Mouse (Mus musculus): ENCODE measurements around the gene Smoc1. TPM values are rescaled to one million over a fixed set of nuclear protein-coding genes. Genes with fewer than 3 reads are reported as not detected.

Gene Smoc1
- total RNA-seq, 2 experiments from 2014 or later: 5.5 to 7.5 TPM

GRCm38 (mm10) chr12:81159947-81160346 lies 133.3 kb downstream of the Smoc1 start:
- intact Hi-C loops (cut with DNase I): loop anchor here (5.0 kb wide), 1 partner anchor 53 kb away; no protein-coding TSS in a partner anchor

DNA sequence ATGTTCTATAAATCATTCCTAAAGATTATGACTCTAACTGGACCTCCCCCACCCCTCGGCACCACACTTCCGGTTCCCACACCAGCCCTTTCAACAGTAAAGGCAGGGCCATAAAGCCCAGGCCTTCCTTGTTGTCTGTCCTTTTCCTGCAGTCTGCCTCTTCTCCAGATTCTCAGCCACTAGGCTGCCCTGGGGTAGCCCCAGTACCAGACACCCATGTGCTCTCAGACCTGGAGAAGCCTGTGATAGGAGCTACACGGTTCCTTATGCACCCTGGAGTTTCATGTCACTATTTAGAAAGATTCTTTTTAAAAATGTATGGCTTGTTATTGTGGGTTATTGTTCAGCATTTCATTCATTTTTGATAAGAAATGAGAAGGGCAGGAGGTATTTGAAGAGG lies 133.8 kb downstream of the Smoc1 start:
- DNase-seq: no peak
- intact Hi-C loops (cut with DNase I): no loop called here

More at GRCm38 (mm10) chr12:81159947-81160346, 133.3 kb downstream of the Smoc1 start:
- no peak for DNase-seq

DNA sequence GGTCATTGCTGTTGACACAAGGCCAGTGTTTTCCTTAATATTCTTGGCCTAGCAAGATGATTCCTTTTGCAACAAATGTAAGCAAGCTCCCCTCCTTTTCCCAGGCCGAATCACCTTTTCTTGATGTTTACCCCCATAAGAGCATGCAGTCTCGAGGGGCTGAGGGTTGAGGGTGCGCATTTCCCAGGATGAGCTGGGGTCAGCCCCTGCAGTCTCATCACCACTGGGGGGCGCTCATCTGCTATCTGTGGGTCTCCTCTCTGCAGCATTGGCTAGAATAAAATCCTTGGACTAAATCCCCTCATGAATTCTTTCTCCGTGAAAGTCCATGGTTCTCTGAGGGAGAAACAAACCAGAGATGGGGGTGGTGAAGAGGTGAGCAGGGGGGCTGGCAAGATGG lies 134.2 kb downstream of the Smoc1 start:
- DNase-seq: no peak
- intact Hi-C loops (cut with DNase I): no loop called here

DNA sequence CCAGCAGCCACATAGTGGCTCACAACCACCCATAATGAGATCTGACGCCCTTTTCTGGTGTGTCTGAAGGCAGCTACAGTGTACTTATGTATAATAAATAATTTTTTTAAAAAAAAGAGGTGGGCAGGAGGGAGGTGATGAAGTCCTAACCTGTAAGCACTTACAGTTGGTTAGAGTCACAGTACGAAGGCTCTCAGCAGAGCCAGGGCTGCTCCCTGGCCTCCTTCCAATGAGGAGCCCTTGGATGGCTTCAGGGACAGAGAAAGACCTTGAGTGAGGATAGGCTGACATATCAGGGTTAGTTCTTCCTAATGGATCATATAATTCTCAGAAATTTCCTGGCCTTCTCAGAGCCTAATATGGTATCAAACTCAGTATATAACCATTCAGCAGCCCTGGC lies 134.7 kb downstream of the Smoc1 start:
- intact Hi-C loops (cut with DNase I): no loop called here
- no peak for DNase-seq

DNA sequence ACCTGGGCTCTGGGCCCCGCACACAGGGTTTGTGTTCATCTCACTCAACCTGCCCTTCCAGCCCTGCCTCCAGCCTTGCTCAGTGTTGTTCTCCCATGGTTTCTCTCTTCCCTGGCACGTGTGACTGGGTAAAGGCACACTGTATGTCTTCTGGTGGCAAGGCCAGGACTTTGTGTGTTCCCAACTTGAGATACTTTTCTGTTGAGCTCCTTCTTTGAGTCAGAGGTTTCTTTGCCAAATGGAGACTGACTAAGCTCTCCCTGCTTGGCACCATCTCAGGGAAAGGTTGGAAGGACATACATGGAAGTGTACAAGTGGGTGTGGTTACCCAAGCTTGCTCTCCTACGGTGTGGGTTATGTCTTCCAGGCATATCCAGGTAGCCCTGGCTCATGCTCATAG lies 136.5 kb downstream of the Smoc1 start:
- intact Hi-C loops (cut with DNase I): no loop called here
- DNase-seq: no peak

- DNase-seq: no peak
- intact Hi-C loops (cut with DNase I): no loop called here
Measured at GRCm38 (mm10) chr12:81163566-81163965, 137.0 kb downstream of the Smoc1 start.

DNA sequence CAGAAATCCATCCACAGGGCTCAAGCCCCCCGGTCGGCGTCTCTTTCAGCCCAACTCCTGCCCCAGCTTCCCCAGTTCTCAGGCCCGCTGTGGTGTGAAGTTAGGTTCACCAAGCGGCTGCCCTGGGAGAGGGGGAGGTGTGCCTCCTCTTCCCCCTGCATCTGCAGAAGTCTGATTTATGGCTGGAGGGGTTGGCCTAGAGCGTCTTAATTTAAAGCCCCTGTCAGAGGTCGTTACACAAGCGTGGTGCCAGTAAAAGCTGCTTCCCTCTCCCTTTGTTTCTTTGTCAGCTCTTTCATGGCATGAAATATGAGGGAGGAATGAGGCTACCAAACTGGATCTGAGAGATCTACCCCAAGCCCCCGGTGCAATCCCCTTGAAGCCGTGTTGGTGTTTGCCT lies 139.5 kb downstream of the Smoc1 start:
- intact Hi-C loops (cut with DNase I): no loop called here
- DNase-seq: no peak

- DNase-seq: no peak
- intact Hi-C loops (cut with DNase I): no loop called here
Measured at GRCm38 (mm10) chr12:81166615-81167014, 140.0 kb downstream of the Smoc1 start.

- no peak for DNase-seq
- intact Hi-C loops (cut with DNase I): no loop called here
Measured at GRCm38 (mm10) chr12:81167142-81167541, 140.5 kb downstream of the Smoc1 start.

GRCm38 (mm10) chr12:81168031-81168430 lies 141.4 kb downstream of the Smoc1 start:
- intact Hi-C loops (cut with DNase I): no loop called here
- DNase-seq: no peak

DNA sequence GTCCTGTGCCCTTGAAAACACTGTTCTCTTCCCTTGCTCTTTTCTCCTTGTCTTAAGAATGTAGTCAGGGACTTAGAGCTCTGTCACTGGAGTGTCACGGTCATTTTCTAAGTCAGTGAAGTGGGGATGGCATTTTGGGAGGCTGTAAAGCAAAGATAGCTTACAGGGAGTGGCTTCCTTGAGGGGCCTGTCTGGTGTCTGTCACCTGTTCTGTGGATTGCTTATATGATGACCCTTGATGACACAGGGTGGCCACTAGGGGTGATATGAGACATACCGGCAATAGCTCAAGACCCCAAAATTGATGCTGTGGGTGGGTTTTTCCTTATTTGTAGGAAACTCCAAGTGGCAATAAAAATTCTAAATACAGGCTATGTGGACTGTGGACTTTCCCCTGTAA lies 141.9 kb downstream of the Smoc1 start:
- intact Hi-C loops (cut with DNase I): no loop called here

GRCm38 (mm10) chr12:81170076-81170475 lies 143.5 kb downstream of the Smoc1 start:
- intact Hi-C loops (cut with DNase I): no loop called here
- DNase-seq: no peak

More for the DNA sequence above, 141.9 kb downstream of the Smoc1 start:
- no peak for DNase-seq

GRCm38 (mm10) chr12:81173011-81173410 lies 146.4 kb downstream of the Smoc1 start:
- intact Hi-C loops (cut with DNase I): no loop called here
- DNase-seq: no peak

DNA sequence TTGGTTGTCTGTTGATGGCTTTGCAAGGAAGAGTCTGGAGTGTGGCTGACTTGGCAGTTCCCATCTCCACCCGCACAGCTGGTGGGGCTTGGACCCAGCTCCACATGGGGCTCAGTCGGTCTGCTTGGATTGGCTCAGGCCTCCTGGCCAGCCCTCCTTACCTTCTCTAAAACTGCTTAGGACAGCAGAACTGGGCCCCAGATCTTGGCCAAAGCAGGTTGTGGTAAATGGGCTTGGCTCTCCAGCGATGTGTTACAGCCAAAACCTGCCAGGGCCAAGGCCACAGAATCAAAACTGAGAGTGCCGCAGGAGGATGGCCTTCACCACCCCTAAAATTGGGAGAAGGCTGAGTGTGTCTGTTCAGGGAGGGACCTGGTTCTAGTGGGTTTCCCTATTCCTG lies 147.3 kb downstream of the Smoc1 start:
- intact Hi-C loops (cut with DNase I): no loop called here
- DNase-seq: no peak

GRCm38 (mm10) chr12:81175252-81175651 lies 148.6 kb downstream of the Smoc1 start:
- no peak for DNase-seq

DNA sequence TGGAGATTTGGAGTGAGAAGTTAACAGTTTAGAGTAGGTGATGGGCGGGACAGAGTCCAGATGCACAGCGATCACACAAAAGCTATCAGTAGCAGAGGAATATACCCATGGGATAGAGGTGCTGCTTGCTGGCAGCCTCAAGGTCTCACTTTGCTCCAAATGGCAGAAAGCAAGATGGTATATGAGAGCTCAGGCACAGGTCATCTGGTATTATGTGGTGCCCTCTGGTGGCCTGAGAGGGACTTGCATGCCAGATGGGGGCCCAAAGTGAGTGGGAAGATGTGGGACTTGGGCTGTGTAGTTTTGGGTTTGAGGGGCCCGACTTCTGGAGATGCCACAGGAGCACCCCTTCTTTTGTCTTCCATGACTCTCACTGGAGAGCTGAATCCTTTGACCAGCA lies 155.5 kb downstream of the Smoc1 start:
- intact Hi-C loops (cut with DNase I): loop anchor here (1.0 kb wide), 1 partner anchor 200 kb away; no protein-coding TSS in a partner anchor
- peak; percentile 59 to 74 for DNase-seq

More at GRCm38 (mm10) chr12:81175252-81175651, 148.6 kb downstream of the Smoc1 start:
- intact Hi-C loops (cut with DNase I): no loop called here

GRCm38 (mm10) chr12:81184967-81185366 lies 158.4 kb downstream of the Smoc1 start:
- intact Hi-C loops (cut with DNase I): no loop called here
- no peak for DNase-seq

DNA sequence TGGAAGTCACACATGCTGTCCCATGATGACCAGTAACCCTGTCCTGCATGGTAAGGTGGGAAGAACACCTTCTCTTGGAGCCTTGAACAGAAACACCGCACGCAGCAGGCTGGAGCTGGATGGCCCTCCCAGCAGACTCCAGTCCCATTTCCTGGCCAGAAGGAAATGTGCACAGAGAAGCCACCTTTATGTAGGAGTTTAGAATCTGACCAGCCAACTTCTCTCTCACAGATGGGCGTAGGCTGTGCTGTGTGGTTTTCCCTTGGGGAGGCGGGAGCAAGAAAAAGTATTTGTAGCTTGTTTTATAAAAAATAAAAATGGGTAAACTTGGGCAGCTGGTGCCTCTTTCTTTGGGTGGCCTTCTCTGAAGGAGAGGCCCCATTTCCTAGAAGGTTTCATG lies 159.5 kb downstream of the Smoc1 start:
- DNase-seq: no peak
- intact Hi-C loops (cut with DNase I): no loop called here

- intact Hi-C loops (cut with DNase I): no loop called here
- no peak for DNase-seq
Measured at GRCm38 (mm10) chr12:81186668-81187067, 160.1 kb downstream of the Smoc1 start.

DNA sequence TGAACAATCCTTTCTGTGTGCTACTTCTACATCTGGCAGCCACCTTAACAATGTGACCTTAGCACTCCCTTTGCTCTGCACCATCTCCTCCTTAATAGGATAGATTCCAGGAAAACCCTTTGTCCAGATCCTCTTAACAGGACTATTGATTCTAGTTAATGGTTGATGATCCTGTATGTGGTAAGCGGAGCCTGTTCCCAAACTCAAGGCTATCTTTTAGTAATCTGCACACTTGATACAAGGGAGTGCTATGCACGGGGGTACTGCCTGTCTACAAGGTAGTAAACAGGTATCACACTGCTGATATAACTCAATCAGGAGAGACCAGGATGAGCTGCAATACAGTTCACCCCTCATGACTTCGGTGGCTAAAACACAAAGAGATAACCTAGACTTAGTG lies 161.8 kb downstream of the Smoc1 start:
- intact Hi-C loops (cut with DNase I): no loop called here
- no peak for DNase-seq

DNA sequence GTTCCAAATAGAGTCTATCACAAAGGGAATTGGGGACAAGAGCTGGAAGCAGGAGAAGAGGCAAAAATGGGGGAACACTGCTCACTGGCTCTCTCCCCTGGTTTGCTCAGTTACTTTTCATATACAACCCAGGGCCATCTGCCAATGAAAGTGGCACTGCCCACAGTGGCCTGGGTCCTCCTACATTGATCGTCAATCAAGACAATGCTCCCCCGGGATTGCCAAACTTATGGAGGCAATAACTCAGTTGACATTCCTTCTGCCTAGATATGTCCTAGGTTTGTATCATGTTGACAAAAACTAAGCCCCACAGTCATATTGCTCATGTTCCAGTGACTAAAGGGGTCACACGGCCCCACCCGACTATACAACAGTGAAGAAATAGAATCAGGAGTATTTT lies 162.4 kb downstream of the Smoc1 start:
- intact Hi-C loops (cut with DNase I): no loop called here

DNA sequence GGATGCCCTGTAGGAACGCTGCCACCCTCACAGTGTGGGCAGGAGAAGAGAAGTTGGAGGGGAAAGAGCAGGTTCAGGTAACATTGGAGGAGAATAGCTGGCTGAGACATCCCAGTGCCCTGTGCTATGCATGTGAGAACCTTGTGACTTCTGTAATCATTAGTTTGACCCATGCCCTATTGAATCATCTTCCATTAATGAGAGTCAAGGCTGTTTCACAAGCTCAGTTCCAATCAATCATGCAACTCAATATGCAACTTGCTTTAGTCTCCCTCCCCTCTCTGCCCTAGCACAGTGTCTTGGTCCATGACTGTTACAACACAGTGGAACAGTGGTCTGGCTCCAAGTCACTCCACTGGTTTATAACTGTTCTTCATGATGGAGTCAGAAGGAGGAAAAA lies 163.0 kb downstream of the Smoc1 start:
- intact Hi-C loops (cut with DNase I): no loop called here

More for the DNA sequence above, 162.4 kb downstream of the Smoc1 start:
- DNase-seq: no peak

DNA sequence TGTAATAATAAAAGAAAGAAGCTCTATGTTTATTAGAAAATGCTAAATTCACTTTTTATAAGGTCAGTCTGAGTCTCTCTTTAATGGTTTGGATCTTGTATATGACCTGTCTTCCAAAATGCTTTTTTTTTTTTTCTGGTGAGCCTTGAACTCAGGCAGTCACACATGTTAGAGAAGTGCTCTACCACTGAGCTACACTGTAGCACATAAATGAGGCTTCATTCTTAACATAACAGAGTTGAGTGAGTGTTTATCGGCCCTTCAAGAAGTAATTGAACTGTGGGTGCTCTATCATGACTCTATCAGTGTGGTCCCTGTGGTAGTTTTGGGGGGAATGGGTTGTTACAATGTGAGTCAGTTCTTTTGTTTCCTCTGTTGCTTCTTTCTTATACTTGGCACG lies 167.4 kb downstream of the Smoc1 start:
- intact Hi-C loops (cut with DNase I): no loop called here
- no peak for DNase-seq

More for the DNA sequence above, 163.0 kb downstream of the Smoc1 start:
- DNase-seq: no peak
